Mouse (Mus musculus): Measurements from ENCODE around the gene Dcaf17. TPM values are rescaled to one million over a fixed set of nuclear protein-coding genes. Genes with fewer than 3 reads are reported as not detected.

The Dcaf17 gene
- polyA plus RNA-seq, 1 experiment: 2.9 TPM

GRCm38 (mm10) chr2:71022991-71023390, 32.1 kb upstream of the Dcaf17 start:
- H3K4me1 ChIP-seq (ENCODE audit: control insufficient read depth, insufficient read depth, insufficient read length): 0 out of 2 replicates have a peak, but pooled peaks cover 4% of the 10 kb centered on the region

GRCm38 (mm10) chr2:71023986-71024385, 31.1 kb upstream of the Dcaf17 start:
- H3K4me3 ChIP-seq (ENCODE audit: extremely low read depth, insufficient read depth, insufficient read length): no peak overlapping the region
- no peaks in the 10 kb centered on the region for H3K36me3 ChIP-seq (ENCODE audit: control insufficient read depth, insufficient read depth, low read length)
- no peak for DNase-seq (ENCODE audit: low read depth in 1 of 2, low spot score in 2 of 2)
- no peaks in the 10 kb centered on the region for H3K27me3 ChIP-seq (ENCODE audit: control insufficient read depth, insufficient read depth, low read length)
- 0 out of 2 replicates have a peak, but pooled peaks cover 4% of the 10 kb centered on the region for H3K4me1 ChIP-seq (ENCODE audit: control insufficient read depth, insufficient read depth, insufficient read length)
- H3K27ac ChIP-seq (ENCODE audit: insufficient read depth, low read length): no peak overlapping the region
- WGBS: 91% methylated on average over 6 of the region's 6 CpGs
- no peak for TF ChIP-seq POLR2A (IDR thresholded peaks at IDR 0.05; ENCODE audit: low read depth, low read length)
- TF ChIP-seq CTCF (IDR thresholded peaks at IDR 0.05; ENCODE audit: extremely low read depth, insufficient read depth, insufficient read length, insufficient replicate concordance): no peak

More at GRCm38 (mm10) chr2:71022991-71023390, 32.1 kb upstream of the Dcaf17 start:
- Histone ChIP-seq H3K4me3 (ENCODE audit: extremely low read depth, insufficient read depth, insufficient read length) (no peak overlapping the region), H3K36me3 (ENCODE audit: control insufficient read depth, insufficient read depth, low read length) (no peaks in the 10 kb centered on the region), H3K27me3 (ENCODE audit: control insufficient read depth, insufficient read depth, low read length) (no peaks in the 10 kb centered on the region), H3K27ac (ENCODE audit: insufficient read depth, low read length) (no peak overlapping the region)
- no peak for DNase-seq (ENCODE audit: low read depth in 1 of 2, low spot score in 2 of 2)
- TF ChIP-seq CTCF (IDR thresholded peaks at IDR 0.05; ENCODE audit: extremely low read depth, insufficient read depth, insufficient read length, insufficient replicate concordance) (no peak), POLR2A (IDR thresholded peaks at IDR 0.05; ENCODE audit: low read depth, low read length) (no peak)
- WGBS: 85% methylated on average over 6 of the region's 6 CpGs

GRCm38 (mm10) chr2:71025576-71026315, 29.4 kb upstream of the Dcaf17 start:
- no peaks in the 10 kb centered on the region for H3K36me3 ChIP-seq (ENCODE audit: control insufficient read depth, insufficient read depth, low read length)
- H3K4me1 ChIP-seq (ENCODE audit: control insufficient read depth, insufficient read depth, insufficient read length): 0 out of 2 replicates have a peak, but pooled peaks cover 4% of the 10 kb centered on the region
- DNase-seq (ENCODE audit: low read depth in 1 of 2, low spot score in 2 of 2): no peak
- H3K27me3 ChIP-seq (ENCODE audit: control insufficient read depth, insufficient read depth, low read length): no peaks in the 10 kb centered on the region
- no peak overlapping the region for H3K4me3 ChIP-seq (ENCODE audit: extremely low read depth, insufficient read depth, insufficient read length)
- no peak for TF ChIP-seq CTCF (IDR thresholded peaks at IDR 0.05; ENCODE audit: extremely low read depth, insufficient read depth, insufficient read length, insufficient replicate concordance)
- TF ChIP-seq POLR2A (IDR thresholded peaks at IDR 0.05; ENCODE audit: low read depth, low read length): no peak
- H3K27ac ChIP-seq (ENCODE audit: insufficient read depth, low read length): no peak overlapping the region
- 49% methylated on average over 12 of the region's 12 CpGs for WGBS

GRCm38 (mm10) chr2:71026787-71027186, 28.3 kb upstream of the Dcaf17 start:
- TF ChIP-seq CTCF (IDR thresholded peaks at IDR 0.05; ENCODE audit: extremely low read depth, insufficient read depth, insufficient read length, insufficient replicate concordance) (no peak), POLR2A (IDR thresholded peaks at IDR 0.05; ENCODE audit: low read depth, low read length) (no peak)
- no peak for DNase-seq (ENCODE audit: low read depth in 1 of 2, low spot score in 2 of 2)
- 69% methylated on average over 5 of the region's 5 CpGs for WGBS
- no peak overlapping the region for H3K27ac ChIP-seq (ENCODE audit: insufficient read depth, low read length)
- no peak overlapping the region for H3K4me3 ChIP-seq (ENCODE audit: extremely low read depth, insufficient read depth, insufficient read length)
- peaks cover 9% of the 10 kb centered on the region; the same call in 1 of the 2 replicates for H3K4me1 ChIP-seq (ENCODE audit: control insufficient read depth, insufficient read depth, insufficient read length)
- H3K36me3 ChIP-seq (ENCODE audit: control insufficient read depth, insufficient read depth, low read length): no peaks in the 10 kb centered on the region
- no peaks in the 10 kb centered on the region for H3K27me3 ChIP-seq (ENCODE audit: control insufficient read depth, insufficient read depth, low read length)

GRCm38 (mm10) chr2:71027631-71028030, 27.5 kb upstream of the Dcaf17 start:
- no peak for DNase-seq (ENCODE audit: low read depth in 1 of 2, low spot score in 2 of 2)
- Histone ChIP-seq H3K27me3 (ENCODE audit: control insufficient read depth, insufficient read depth, low read length) (no peaks in the 10 kb centered on the region), H3K36me3 (ENCODE audit: control insufficient read depth, insufficient read depth, low read length) (no peaks in the 10 kb centered on the region), H3K27ac (ENCODE audit: insufficient read depth, low read length) (no peak overlapping the region), H3K4me1 (ENCODE audit: control insufficient read depth, insufficient read depth, insufficient read length) (peaks cover 10% of the 10 kb centered on the region; the same call in 1 of the 2 replicates), H3K4me3 (ENCODE audit: extremely low read depth, insufficient read depth, insufficient read length) (no peak overlapping the region)
- WGBS: 97% methylated on average over 9 of the region's 9 CpGs
- no peak for TF ChIP-seq POLR2A (IDR thresholded peaks at IDR 0.05; ENCODE audit: low read depth, low read length)
- no peak for TF ChIP-seq CTCF (IDR thresholded peaks at IDR 0.05; ENCODE audit: extremely low read depth, insufficient read depth, insufficient read length, insufficient replicate concordance)

GRCm38 (mm10) chr2:71030663-71031062, 24.5 kb upstream of the Dcaf17 start:
- Histone ChIP-seq H3K4me1 (ENCODE audit: control insufficient read depth, insufficient read depth, insufficient read length) (peaks cover 7% of the 10 kb centered on the region; the same call in 1 of the 2 replicates), H3K27me3 (ENCODE audit: control insufficient read depth, insufficient read depth, low read length) (no peaks in the 10 kb centered on the region), H3K4me3 (ENCODE audit: extremely low read depth, insufficient read depth, insufficient read length) (no peak overlapping the region), H3K36me3 (ENCODE audit: control insufficient read depth, insufficient read depth, low read length) (no peaks in the 10 kb centered on the region), H3K27ac (ENCODE audit: insufficient read depth, low read length) (no peak overlapping the region)
- DNase-seq (ENCODE audit: low read depth in 1 of 2, low spot score in 2 of 2): no peak
- 89% methylated on average over 2 of the region's 2 CpGs for WGBS
- TF ChIP-seq CTCF (IDR thresholded peaks at IDR 0.05; ENCODE audit: extremely low read depth, insufficient read depth, insufficient read length, insufficient replicate concordance) (no peak), POLR2A (IDR thresholded peaks at IDR 0.05; ENCODE audit: low read depth, low read length) (no peak)
